Mouse (Mus musculus) gastrocnemius, postnatal 25 days (tissue): ENCODE results near the gene Plcl1. TPM values are rescaled to one million over a fixed set of nuclear protein-coding genes. Genes with fewer than 3 reads are reported as not detected.

Experiments
- total RNA-seq, 2 experiments: library from RNA; stranded (reverse); gene quantifications; 1 replicate in 1 of 2; 2 replicates in 1 of 2; pipeline ENCODE4 v1.2.3; 2021

The Plcl1 gene
- total RNA-seq, 2 experiments from 2014 or later = 3.1 to 3.9 TPM

Other genes with a start within 250 kb of the Plcl1 start
- 1 to 10 TPM; 4.7 to 5.1 TPM for gene Rftn2, start 179.1 kb upstream of the Plcl1 start, total RNA-seq
- 1 to 10 TPM; 2.7 to 2.8 TPM for gene Mars2, start 168.7 kb upstream of the Plcl1 start, total RNA-seq
- not detected for gene Boll, start 42.5 kb upstream of the Plcl1 start, total RNA-seq